Mouse (Mus musculus): ENCODE data around the gene Pofut2.

Gene Pofut2

GRCm38 (mm10) chr10:77229609-77230595, 29.1 kb upstream of the Pofut2 start:
- DNase-seq (ENCODE audit: low read depth, low spot score): peak; percentile 74

DNA sequence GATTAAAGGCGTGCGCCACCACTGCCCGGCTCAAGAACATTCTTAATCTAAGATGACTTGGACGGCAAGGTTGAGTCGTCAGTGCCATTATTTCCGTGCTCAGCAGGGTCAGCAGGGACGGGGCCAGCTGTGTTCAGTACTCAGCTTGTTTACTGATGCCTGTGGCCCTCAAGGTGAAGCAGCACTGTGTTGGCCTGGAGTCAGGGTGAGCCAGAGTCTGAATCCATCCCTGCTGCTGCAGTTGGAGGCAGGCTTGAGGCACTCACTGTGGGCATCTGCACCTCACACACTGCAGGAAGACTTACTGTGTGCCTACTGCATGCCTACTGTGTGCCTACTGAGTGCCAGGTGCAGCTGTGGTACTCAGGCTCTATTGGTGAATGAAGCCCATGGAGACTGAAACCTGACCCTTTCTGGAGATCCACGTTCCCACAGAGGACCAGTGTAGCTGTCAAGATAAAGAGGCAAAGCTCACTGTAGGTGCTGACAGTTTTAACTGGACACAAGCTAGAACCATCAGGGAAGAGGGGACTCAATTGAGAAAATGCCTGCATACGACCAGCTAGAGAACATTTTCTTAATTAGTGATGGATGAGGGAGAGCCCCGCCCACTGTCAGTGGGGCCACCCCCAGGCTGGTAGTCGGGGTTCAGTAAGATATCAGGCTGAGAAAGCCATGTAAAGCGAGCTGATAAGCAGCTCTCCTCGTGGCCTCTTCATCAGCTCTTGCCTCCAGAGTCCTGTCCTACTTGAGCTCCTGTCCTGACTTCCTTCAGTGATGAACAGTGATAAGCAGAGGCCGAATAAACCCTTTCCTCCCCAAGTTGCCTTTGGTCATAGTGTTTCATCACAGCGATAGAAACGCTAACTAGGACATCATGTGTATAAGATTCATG, 26.9 kb upstream of the Pofut2 start:
- DNase-seq (ENCODE audit: low read depth, low spot score): no peak

- DNase-seq (ENCODE audit: low read depth, low spot score): no peak
Measured at GRCm38 (mm10) chr10:77233230-77233629, 25.8 kb upstream of the Pofut2 start.

DNA sequence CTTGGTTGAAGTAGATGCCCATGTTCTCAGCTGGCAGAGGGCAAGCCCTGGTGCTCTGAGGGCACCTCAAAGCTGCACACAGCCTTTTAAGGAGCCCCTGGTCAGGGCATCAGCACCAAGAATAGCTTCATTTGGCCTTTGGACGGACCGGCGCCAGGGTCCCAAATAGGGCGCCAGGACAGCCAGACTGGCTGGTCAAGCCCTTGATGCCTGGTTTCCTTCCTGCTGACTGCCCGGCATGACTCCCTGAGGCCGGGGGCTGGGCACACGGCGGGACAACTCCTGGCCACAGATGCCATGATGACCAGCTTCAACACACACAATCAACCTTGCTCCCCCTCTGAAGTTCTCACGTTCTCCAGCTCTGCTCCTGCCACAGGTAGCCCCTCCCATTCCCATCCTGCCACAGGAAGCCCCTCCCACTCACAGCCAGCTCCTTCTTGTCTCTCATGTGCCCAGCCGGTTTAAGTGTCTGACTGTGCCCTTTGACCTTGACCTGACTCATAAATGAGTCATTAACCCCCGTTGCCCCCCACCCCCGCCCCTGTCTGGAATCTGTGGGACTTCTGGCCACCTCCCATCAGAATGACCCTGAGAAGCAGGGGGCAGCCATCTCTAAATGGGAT, 23.9 kb upstream of the Pofut2 start:
- DNase-seq (ENCODE audit: low read depth, low spot score): no peak

GRCm38 (mm10) chr10:77237795-77238580, 21.0 kb upstream of the Pofut2 start:
- peak; percentile 50 for DNase-seq (ENCODE audit: low read depth, low spot score)

GRCm38 (mm10) chr10:77240764-77241163, 18.3 kb upstream of the Pofut2 start:
- no peak for DNase-seq (ENCODE audit: low read depth, low spot score)

DNA sequence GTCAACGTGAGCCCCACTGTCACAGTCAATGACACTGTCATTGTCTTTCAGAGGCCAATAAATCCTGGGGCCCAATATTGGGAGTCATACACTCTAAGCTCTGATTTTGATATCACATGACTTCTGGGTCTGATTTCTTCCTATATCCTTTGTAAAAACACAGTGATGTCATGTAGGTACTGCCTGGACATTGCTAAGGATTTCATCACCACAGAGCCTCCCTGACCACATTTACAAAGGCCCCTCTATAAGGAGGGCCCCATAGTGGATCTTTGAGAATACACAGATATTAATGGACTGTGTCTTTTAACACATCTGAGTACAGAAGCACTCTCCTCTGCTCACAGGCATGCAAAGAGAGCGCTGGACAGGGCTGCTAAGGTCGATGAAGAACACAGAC, 16.6 kb upstream of the Pofut2 start:
- DNase-seq (ENCODE audit: low read depth, low spot score): no peak

DNA sequence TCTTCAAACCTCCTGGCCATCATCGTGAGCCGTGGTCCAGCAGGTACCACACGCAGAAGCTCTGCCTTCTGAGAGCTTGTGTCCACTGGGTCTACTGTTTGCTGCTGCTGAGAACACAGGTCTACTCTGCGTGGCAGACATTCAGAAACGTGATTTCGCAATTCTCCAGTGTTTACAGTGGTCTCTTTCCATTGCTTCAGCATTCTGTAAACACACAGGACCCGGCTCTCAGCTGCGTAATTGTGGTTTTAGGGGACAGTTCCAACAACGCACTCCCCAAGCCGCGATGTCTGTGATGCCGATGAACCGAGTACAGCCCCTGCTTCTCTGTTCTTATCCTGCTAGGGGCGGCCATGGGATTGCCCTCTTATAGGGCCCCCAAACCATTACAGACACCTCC, 16.1 kb upstream of the Pofut2 start:
- DNase-seq (ENCODE audit: low read depth, low spot score): no peak

GRCm38 (mm10) chr10:77243572-77244161, 15.4 kb upstream of the Pofut2 start:
- peak; percentile 69 for DNase-seq (ENCODE audit: low read depth, low spot score)

GRCm38 (mm10) chr10:77244777-77245176, 14.2 kb upstream of the Pofut2 start:
- no peak for DNase-seq (ENCODE audit: low read depth, low spot score)

DNA sequence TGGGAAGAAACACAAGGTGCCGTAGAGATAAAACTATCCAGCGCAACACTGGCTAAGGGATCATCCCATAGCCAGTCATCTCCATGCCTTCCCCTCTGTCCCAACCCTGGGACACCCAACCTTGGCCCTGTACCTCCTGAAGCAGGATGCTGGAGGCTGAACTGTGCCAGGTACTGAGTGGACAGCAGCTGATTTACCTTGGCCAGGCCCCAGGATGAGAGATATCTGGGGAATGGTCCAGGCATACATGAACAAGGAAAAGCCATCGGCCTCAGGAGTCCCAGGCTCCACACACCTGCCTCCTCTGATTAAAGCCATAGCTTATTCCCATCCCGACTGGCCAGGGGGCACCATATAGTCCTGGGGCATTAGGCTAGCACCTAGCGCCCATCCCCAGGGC, 12.0 kb upstream of the Pofut2 start:
- DNase-seq (ENCODE audit: low read depth, low spot score): no peak

DNA sequence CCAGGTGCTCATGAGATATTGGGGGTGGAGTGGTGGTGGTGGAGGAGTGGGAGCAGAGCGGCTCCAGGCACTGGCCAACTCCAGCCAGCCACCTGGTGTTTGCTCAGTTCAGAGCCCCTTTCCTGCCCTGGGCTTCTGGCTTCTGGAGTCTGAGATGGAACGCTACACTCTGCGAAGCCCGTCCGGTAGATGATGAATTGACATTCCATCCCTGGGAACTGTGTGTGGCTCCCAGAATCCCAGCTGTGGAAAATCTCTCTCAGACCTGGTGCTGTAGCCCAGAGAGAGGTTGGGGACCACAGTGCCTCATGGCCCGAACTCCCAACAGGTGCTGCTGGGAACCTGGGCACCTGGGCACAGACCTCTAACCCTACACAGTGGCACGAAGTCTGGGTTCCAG, 11.3 kb upstream of the Pofut2 start:
- DNase-seq (ENCODE audit: low read depth, low spot score): no peak

GRCm38 (mm10) chr10:77251223-77251783, 7.7 kb upstream of the Pofut2 start:
- DNase-seq (ENCODE audit: low read depth, low spot score): peak; percentile 82

DNA sequence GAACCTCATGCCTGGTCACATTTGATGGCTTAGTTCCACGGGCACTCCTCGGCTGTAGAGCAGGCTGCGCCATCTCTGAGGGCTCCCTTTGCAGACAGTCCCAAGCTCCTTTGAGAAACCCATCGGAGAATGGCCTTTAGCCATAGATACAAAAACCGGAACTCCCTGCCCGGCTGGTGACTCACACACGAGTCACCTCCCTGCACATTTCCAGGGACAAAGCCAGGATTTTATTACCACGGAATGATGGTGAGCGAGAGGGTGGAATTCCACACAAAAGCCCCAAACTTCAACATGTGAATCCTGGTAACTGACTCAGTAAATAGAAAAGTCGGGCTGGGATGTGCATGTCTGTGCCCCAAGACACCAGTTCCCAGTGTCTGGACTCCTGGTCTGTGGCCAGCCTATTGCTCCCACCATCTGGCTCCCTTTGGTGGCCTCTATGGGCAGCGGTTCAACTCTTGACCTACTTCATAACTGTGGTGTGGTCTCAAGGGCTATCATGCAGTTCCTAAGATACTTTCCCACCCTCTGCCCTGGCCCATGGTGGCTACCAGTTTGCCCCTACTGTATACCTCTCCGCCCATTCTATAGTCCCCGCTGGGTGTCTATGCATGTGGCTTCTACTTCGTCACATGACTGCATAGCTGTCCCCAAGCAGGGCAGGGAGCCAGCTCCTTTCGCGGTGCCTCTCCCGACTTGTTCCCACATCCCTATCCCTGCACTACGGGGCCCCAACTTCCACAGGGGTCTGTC, 7.1 kb upstream of the Pofut2 start:
- peak; percentile 84 for DNase-seq (ENCODE audit: low read depth, low spot score)

DNA sequence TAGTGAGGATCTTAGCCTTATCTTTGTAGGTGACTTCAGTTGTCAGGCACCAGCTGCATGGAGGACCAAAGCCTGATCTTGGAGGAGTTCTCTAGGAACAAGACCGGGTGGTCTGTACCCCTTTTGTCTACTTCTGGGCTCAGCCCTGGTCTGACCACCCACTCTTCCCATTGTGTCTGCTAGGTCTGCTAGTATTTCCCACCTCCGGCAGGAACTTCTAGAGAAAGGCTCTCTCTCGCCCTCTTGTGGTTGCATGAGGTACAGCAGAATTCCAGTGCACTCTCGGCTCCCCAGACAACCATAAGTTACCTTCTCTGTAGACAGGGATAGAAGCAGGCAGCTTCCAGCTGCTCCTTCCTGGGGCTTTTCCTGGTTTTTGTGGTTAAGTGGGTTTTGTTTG, 6.2 kb upstream of the Pofut2 start:
- DNase-seq (ENCODE audit: low read depth, low spot score): peak; percentile 90

DNA sequence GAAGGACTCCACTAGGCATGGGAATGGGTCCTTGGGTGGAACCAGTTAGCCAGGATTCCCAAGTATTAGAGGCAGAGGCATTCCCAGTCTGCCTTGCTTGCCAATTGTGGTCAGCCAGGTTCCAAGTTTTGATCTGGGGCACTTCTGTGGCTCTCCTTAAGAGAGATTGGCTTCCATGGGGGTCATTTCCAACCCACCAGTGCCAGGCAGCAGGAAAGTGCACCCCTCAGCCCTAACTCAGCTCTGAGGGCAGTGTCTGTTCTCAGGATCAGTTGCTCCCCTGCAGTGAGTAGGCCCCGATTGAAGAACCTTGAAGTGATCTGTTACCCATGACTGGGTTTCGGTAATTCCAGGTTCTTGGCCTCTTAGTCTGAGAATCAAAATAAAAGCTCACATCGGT, 3.8 kb upstream of the Pofut2 start:
- DNase-seq (ENCODE audit: low read depth, low spot score): no peak

- no peak for DNase-seq (ENCODE audit: low read depth, low spot score)
Measured at GRCm38 (mm10) chr10:77255676-77256075, 3.3 kb upstream of the Pofut2 start.

GRCm38 (mm10) chr10:77258041-77258590, 902 bp upstream of the Pofut2 start:
- no peak for DNase-seq (ENCODE audit: low read depth, low spot score)

GRCm38 (mm10) chr10:77260166-77260875, 1.3 kb downstream of the Pofut2 start:
- no peak for DNase-seq (ENCODE audit: low read depth, low spot score)
